Mouse (Mus musculus) adrenal gland, postnatal 14 days (tissue): Measurements from ENCODE around the gene AC170998.1. TPM values are rescaled to one million over a fixed set of nuclear protein-coding genes. Genes with fewer than 3 reads are reported as not detected.
"Not testable (repeated sequence)": the region's sequence is repeated elsewhere in the genome, so short reads cannot be mapped to it uniquely, and the experiment has no call there.

Experiments
- DNase-seq: peaks from one replicate; pipeline ENCODE4 v3.0.0; 2021; ENCODE audit warnings: mixed read lengths
- total RNA-seq: library from RNA; stranded (reverse); gene quantifications from 2 replicates; pipeline ENCODE4 v1.2.3, GENCODE M21; 2021

AC170998.1 gene
- total RNA-seq, 1 experiment from 2014 or later: 1.2 TPM

GRCm38 (mm10) chr17:28760736-28761312 is 34.9 kb downstream of the AC170998.1 start:
- no peak for DNase-seq

- DNase-seq: peak; percentile 93
Measured at GRCm38 (mm10) chr17:28761871-28762270, 36.0 kb downstream of the AC170998.1 start.

GRCm38 (mm10) chr17:28766203-28766602 is 40.3 kb downstream of the AC170998.1 start:
- DNase-seq: peak; percentile 83

GRCm38 (mm10) chr17:28766781-28767515 is 41.1 kb downstream of the AC170998.1 start:
- no peak for DNase-seq

- peak; percentile 42 for DNase-seq
Measured at GRCm38 (mm10) chr17:28769121-28769874, 43.4 kb downstream of the AC170998.1 start, which contains the start of gene Mapk13. Mapk13 (plus strand) TSS chr17:28769297.

GRCm38 (mm10) chr17:28769875-28770421 is 44.1 kb downstream of the AC170998.1 start:
- peak; percentile 53 for DNase-seq

- no peak for DNase-seq
Measured at GRCm38 (mm10) chr17:28771289-28771688, 45.4 kb downstream of the AC170998.1 start.

- not testable (repeated sequence) for DNase-seq
Measured at GRCm38 (mm10) chr17:28774303-28774702, 48.4 kb downstream of the AC170998.1 start.

- DNase-seq: no peak
Measured at GRCm38 (mm10) chr17:28775161-28775560, 49.3 kb downstream of the AC170998.1 start.

Other genes with a start within 250 kb of the AC170998.1 start
- gene Fkbp5, start 208.6 kb upstream of the AC170998.1 start, total RNA-seq: 73.0 and 118 TPM in 2 replicates
- not detected in 2 replicates for gene Armc12, start 195.3 kb upstream of the AC170998.1 start, total RNA-seq
- gene Clpsl2, start 176.7 kb upstream of the AC170998.1 start, total RNA-seq: not detected in 2 replicates
- gene Clps, start 165.3 kb upstream of the AC170998.1 start, total RNA-seq: not detected in 2 replicates
- 1.7 and 3.3 TPM in 2 replicates for gene Lhfpl5, start 150.4 kb upstream of the AC170998.1 start, total RNA-seq
- gene Srpk1, start 103.4 kb upstream of the AC170998.1 start, total RNA-seq: 57.1 and 69.7 TPM in 2 replicates
- 1.3 and 2.9 TPM in 2 replicates for gene Slc26a8, start 35.9 kb upstream of the AC170998.1 start, total RNA-seq
- gene Mapk14, start 34.8 kb upstream of the AC170998.1 start, total RNA-seq: 69.1 and 76.3 TPM in 2 replicates
- 48.0 and 62.9 TPM in 2 replicates for gene Mapk13, start 43.2 kb downstream of the AC170998.1 start, total RNA-seq
- gene Brpf3, start 75.0 kb downstream of the AC170998.1 start, total RNA-seq: 62.6 and 64.5 TPM in 2 replicates
- 0.15 TPM in 1 of 2 replicates, not detected in the other for gene Pnpla1, start 132.3 kb downstream of the AC170998.1 start, total RNA-seq
- gene 4930539E08Rik, start 189.2 kb downstream of the AC170998.1 start, total RNA-seq: not detected in 2 replicates
- gene Pxt1, start 217.8 kb downstream of the AC170998.1 start, total RNA-seq: 0.64 and 1.3 TPM in 2 replicates
- gene Kctd20, start 225.9 kb downstream of the AC170998.1 start, total RNA-seq: 71.6 and 79.3 TPM in 2 replicates